Mouse (Mus musculus) retina, embryonic 14.5 days (tissue): ENCODE data around the gene Glod4.

ENCODE experiments used
- DNase-seq: peaks from one replicate; pipeline ENCODE4 v3.0.0-alpha.2; 2015; ENCODE audit warnings: low spot score

The Glod4 gene

DNA sequence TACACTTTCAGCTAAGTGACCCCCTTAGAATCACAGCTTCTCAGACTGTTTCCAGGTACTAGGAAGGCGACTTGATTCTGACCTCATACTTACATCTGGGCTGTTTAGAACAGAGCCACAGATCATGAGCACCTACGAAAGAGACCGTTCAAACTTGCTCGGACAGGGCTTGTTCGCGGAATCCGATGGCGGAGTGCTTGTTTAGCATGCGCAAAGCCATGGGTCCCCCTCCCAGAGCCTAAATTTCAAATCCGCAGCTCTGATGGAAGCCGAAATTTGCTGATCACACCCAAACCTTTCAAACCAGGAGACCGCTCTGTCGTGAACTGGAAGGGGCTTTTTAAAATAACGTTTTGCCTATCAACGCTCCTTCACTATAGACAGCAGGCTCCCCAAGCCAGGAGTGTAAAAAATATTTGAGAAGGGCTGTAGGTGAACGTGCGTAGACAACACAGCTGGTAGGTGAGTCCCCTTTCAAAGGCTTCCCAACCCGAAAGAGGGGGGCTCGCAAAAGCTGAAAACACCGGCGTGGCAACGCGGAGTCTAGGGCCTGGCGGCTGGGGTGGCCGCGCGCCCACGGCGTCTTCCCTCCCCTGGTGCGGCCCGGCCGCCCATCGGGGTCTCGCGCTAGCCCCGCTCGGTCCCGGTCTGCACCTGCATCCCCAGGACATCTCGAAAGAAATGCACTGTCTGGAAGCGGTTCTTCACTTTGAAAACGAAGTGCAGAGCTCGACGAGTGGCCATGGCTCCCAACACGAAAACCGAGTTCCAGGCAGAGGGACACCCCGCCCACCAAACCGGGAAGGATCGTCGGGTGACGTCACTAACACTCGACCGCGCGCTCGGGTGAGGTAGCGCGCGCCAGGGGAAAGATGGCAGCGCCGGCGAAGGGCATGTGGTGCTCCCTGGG, at the start of gene Glod4, which contains the start of gene Mrm3:
TSS of gene Glod4 (minus strand) at position 825 of the 910 bp plus-strand sequence.
TSS of gene Mrm3 (plus strand) at position 815 of the 910 bp plus-strand sequence.
- peak; percentile 95 for DNase-seq

DNA sequence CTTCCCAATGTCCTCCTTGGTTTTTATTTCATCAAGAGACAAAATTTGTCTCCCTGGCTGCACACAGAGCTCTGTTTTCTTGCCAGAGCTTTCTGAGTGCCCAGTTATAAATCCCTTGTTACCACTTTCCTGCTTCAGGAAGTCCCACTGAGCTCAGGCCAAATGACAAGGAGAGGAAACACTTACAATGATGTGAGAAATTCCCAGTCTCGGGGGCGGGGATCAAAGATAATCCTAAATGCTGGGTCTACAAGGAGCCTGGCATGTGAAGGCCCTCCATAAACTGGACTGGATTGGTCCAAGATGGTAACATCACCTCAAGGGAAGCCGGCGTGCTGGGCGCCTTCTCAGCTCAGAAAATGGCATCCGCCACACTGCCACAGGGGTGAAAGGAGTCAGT, 49.3 kb upstream of the Glod4 start:
- no peak for DNase-seq

DNA sequence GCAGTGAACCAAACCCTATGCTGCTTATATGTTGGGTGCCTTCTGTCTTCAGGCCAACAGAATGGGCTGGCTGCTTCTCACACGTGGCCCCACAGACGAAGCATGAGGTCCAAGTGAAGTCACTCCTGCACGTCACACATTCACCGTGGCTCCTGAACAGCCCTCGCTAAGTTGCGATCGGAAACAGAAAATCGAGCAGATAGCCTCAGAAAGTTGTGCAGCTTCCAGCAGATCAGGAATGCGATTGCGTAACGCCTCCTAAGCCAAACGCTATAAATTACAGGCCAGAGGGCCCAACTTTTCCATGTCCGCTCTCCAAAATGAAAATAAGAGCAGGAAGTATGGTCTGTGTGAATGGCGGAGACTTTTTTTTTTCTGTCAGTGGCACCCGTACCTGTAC, 48.9 kb upstream of the Glod4 start:
- no peak for DNase-seq

DNA sequence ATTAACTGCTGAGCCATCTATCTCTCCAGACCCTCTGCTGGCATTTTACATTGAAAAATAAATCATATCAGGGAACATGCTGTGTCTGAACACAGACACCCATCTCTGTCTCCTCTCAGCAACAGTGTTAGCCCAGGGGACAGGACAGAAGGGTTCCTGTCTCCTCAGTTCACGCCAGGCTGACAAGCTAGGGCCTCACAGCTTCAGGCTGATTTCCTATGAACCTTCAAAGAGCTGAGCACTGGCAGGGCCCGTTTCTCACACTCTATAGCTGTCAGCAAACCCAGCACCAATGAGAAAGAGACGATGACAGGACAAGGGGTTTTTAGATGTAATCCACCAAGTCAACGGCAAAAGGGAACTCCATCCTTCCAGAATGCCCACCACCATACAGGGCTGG, 48.4 kb upstream of the Glod4 start:
- no peak for DNase-seq

DNA sequence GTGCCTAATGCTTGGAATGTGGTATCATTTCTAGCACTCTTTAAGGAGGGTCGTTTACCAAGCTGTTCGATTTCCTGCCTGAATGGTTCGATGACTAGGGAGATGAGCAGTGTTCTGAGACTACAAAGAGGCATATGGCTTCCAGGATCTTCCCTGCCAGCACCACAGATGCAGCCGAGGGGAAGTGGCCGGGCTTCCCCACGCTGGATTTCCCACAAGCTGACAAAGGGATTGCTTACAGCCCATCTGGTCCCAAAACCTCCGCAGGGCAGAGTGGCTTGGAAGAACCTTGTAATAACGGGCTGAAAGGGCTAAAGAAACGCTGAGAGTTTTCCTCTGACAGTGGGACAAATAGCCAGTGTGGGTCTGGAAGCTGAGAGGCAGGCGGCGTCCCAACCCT, 46.8 kb upstream of the Glod4 start:
- DNase-seq = peak; percentile 80

DNA sequence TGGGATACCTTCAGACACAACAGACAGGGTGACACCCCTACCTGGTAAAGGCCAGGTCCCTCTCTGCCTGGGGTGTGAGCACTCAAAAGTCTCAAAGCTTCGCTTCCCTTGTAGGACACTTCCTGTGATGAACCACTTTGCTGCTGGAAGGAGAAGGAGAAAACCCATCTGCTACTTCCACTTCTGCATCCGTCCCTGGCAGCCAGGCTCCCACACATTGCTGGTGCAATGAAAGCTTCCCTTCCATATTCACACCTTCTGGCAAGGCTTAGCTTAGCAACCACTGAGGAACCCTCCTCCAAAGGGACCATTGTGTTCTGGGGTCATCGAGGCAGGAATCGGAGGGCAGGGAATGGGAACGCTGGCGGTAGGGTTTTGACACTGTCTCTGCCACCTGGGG, 45.1 kb upstream of the Glod4 start:
- DNase-seq = no peak

DNA sequence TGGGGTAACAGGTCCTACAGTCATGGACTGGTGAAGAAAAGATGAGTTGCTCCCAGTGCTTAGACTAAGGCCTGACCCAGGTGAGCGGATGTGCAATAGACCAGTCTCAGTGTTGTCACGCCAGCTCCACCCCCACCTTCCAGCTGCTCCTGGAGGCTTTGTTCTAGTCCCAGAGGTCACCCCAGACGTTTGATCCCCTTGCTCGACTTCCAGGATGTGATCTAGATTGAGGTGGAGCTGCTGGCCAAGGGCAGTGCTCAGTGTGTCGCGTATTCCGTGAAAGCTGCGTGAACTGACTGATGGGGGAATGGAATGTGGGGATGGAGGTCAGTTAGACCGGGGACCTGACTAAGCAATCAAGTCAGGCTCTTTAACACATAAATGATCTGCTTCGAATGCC, 43.8 kb upstream of the Glod4 start:
- peak; percentile 38 for DNase-seq

DNA sequence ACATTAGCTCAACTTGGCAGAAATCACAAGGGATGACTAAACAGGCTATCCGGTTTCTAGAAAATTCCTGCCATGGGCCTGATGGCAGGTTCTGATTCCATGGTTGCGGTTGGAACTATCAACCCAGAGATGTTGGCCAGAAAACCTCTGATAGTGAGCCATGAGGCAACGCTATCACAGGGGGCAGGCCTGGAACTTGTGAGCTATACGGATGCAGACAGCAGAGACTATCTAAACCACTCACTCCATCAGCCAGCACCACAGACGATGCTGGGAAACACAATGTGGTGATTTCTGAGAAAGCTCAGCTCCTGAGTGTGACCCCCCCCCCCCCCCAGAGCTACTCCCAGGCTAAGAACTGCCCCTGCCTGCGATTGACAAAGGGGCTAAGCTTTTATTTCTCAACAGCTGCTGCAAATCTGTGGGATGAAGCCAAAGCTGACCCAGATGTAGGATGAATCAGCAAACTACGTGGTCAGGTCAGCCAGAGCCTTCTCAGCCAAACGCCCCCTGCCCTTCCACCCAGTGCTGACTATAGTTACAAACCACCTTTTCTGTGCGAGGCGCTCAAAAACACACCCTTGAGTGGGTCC, 43.1 kb upstream of the Glod4 start:
- DNase-seq = peak; percentile 42

DNA sequence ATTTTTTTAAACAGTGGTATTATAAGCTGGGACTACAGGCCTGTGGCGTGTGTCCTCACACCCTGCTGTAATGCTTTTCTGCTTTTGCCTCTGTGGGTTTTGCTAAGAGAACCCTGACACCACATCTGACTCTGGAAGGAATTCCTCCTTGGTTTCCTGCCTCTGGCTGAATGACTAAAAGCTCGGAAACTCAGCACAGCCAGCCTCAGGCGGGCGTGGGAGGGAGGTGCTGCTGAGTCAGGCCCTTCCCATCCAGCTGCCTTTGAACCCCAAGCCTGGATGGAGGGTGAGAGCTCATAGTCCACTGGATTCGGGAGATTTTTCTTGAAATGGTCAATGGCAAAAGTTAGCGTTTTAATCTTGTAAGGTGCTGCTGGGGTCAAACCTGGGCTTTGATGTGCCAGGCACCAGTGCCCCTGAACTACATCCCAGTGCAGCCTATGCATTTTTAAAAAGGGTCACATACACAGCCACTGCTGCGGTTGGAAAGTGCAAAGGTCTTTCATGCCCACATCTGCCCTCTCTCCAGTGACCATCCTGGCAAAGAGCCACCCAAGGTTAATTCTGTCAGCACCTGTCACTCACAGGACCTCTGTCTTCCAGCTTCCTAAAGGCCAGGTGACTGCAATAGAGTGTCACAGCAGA, 42.0 kb upstream of the Glod4 start:
- no peak for DNase-seq

DNA sequence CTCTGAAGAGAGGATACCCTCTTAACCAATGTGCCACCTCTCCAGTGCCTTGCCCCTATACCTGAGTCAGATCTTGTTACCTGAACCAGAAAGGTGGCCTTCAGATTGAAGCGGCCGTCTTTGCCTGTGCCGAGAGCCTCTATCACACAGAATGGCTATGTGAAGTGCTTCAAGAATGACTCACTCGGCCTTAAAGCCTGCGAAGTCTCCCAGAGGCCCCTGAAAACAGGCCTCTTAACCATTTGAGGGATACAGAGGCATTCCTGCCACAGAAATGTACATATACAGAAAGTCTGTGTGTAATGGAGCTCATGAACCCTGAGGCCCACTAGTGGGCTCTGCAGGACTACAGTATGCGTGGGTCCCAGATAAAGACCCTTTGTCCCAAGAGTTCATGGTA, 40.3 kb upstream of the Glod4 start:
- DNase-seq = no peak

DNA sequence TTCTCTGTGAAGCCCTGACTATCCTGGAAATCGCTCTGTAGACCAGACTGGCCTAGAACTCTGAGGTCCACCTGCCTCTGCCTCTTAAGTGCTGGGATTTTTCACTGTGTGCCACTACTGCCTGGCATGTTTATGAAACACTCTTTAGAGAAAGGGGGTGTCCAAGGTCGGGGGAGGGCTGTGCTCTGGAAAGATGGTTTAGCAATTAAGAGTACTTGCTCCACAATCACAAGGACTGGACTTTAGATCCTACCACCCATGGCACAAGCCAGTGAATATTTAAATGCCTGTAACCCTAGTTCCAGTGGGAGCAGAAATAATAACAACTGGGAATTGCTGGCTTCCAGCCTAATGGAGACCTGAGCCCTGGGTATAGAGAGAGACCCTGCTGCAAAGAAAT, 36.4 kb upstream of the Glod4 start:
- DNase-seq = no peak

DNA sequence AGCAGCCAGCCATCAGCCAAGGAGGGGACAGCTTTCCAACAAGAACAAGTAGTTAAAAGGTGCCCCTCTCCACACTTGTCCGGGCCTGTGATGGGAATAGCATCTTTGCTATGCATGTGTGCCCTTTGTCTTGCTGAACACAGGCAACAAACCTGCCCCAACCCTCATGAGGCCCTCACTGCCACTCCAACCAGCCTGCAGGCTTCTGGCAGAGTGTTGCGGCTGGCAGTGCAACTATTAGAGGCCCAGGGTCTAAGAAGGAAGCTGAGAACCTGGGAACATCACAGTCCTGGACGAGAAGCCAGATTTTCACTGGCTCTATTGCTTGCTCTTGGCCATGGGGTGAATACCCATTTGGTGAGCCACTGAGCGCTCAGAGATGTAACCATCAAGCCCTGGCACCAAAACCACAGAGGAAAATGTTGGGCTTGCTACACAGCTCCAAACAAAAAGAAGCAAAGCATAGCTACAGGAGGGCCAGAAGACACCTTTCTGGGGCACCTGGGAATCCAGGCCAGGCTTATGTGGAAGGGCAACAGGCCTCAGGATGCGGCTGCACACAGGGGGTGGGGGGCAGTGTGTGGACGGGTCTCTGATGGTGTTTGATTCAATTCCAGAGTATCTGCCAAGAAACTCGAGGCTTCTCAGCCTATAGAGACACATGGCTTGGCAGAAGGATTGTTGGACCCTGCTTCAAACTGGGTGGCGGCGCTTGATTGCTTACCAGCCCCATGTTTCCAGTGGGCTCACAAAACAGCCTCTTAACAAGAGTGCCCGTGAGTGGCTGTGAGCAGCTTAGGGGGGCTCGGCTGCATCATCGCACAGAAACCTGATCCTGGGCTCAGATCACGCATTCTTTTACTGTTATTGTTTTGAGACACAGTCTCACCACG, 35.7 kb upstream of the Glod4 start:
- DNase-seq = no peak

DNA sequence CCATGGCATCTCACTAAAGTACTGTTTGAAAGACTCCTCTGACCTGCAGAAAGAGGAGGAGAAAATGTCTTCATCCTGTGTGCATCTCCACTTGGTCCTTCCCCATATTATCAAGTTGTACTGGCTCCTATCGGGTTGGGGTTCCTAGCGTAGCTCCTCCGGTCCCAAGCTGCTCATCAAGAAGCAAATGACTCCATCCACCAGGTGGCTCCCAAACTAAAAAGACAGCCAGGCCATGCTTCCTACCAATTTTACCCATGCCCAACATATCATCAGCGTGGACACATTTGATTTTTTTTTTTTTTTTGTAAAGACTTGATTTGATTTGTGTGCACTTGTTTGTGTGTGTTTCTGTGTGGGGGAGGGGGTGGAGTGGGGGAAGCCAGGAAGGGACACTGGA, 28.9 kb upstream of the Glod4 start:
- DNase-seq = peak; percentile 55

DNA sequence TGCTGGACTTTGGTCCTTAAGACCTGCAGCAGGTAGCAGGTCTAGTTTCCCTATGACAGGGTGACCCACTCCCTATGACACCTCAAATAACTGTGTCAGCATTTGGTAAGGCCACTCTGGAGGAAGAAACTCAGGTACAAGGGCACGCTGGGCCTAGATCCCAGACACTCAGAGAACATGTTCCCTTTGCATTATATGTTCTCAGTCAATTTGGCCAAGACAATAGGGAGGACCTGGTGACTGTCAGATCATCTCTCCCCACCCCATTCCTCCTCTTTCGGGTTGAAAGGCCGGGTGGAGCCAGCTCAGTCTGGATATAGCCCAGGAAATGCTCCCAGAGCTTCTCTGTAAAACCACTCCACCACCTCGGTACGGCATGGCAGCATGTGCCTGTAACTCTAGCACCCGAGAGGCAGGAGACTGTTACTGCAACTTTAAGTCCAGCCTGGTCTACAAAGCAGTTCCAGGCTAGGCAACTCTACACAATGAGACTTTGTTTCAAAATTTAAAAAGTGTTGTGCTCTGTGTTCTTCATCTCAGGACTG, 25.1 kb upstream of the Glod4 start:
- no peak for DNase-seq

DNA sequence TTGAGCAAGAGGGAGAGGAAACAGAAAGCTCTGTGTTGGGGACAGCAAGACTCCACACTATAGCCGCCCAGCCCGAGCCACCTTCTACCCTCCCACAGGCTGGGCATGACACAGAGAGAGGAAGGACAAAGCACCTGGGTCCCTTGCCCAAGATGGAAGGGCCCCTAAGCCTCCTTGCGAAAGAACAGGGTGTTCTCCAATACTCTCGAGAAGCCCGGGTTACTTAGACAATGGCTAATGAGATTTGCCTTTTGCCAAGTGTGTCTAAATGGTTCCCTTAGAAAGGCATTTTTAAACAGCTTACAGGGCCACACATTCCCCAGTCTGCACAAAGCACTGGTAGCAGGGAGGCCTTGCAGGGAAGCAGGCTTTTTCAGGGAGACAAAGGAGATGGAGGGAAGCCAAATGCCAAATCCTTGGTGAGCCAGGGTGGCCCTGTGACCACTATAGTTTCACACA, 24.5 kb upstream of the Glod4 start:
- no peak for DNase-seq

DNA sequence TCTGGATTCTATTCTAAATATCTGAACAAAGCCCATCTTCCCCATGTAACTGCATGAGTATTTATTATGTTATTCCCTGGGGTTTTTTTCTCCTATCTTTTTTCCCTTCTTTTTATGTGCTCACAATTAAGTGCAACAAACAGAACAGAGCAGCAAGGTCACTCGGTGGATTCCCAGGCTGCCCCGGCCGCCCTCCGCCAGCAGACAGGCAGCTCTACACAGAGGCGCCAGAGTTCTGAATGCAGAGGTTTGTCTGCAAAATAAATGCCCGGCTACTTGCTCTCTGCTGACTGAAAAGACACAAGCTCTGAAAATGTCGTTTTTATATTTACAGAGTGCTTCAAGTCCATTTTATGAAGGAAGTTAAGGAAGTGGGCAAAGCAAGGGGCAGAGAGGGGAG, 24.0 kb upstream of the Glod4 start:
- no peak for DNase-seq

DNA sequence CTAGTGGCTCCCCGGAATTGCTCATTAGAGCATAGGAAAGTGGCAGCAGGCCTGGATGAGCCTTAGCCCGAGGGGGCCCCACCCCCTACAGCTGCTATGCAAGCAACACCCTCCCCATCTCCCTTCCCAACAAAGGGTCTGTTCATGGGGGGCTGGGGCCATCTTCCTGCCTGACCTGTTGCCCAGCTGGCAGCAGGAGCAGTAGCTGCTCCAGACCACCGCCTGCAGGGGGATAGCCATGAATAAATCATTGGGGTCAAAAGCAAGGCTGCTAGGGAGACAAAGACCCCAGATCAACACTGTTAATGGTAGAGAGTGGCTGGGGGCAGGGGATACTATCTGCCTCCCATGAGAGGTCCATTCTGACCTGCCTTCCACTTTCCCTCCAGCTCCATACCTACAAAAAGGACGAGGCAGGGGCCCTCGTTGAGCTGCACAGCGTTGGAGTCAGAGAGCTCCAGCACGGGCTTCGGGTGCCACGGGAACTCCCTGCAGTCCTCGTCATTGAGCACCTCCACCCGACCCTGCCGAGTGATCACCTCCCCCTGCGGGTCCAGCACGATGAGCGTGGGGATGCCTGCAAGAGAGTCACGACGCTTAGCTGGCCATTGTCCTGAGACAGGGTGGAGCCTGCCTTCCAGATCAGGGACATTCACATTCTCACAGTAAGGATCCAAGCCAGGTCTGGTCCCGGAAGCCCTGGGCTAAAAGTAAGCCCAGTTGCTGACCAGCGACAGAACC, 19.3 kb upstream of the Glod4 start:
- DNase-seq = peak; percentile 70

DNA sequence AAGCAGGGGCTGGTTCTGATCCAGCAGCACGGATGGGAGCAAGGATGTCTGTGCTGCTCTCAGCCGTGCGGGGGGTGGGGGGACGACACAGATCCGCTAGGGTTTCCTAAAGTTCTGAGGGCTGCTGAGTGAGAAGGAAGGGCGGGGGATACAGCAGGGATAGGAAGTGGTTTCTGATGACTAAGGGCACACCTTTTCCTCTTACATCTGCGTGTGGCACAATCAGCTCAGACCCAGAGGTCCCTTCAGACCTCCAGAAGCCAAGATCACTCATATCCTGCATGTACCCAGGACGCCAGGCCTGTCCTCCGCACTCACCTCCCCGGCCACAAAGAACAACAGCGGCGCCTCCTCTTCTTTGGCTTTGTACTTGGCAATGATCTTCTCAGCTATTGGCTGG, 17.7 kb upstream of the Glod4 start:
- DNase-seq = no peak

DNA sequence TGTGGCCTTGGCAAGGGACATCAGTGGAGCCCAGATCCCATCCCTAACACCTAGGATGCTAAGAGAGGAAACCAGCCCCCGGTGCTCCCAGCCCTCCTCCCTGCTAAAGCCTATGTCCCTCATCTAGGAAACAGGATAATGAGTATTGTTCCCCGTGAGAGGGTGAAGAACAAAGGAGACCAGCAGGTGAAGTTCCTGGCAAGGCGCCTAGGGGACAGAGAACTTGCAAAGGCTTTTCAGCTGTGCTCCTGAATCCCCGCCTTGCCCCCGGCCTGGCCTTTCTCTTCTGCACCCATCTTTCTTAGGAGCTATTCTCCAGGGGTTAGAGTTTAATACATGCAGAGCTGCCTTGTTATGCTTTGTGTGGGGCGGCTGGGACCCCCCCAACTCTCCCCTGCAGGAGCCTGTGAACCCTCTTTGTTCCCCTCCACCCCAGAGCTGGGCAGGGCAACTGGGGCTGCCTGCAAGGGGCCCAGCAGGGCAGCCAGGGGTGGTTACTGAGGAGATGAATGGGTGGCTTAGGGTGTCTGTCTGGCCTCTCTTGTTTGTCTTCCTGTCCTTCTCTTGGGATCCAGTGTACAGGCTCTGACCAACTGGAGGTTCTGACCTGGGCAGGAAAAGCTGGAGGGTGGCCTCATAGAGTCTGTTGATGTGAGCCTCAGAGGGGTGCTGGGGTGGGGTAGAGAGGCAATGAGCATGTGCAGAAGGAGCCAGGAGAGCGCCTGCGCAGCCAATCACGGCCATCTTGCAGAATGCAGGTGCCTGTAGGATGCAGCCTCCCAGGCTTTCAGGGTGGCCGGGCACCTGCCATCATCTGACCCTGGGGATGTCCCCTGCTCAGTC, 16.9 kb upstream of the Glod4 start:
- no peak for DNase-seq

DNA sequence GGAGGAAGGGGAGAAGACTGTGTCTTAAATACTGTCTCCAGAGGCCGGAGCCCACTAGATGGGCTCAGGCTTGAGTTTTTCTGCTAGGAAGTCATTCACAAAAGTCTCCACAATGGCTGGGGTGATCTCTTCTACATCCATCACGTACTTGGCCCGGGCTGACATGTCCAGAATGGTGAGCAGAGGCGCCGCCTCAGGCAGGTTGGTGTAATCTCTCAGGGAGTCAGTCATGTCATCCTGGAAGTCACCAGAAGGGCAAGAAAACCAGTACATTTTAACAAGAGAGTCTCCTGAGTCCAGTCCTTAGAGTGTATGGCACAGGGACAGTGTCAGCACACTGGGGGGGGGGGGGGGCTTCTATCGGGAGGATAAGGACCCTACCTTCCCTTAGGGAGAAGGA, 15.0 kb upstream of the Glod4 start:
- no peak for DNase-seq
